Mouse (Mus musculus): ENCODE data around the gene Bnipl.

DNA sequence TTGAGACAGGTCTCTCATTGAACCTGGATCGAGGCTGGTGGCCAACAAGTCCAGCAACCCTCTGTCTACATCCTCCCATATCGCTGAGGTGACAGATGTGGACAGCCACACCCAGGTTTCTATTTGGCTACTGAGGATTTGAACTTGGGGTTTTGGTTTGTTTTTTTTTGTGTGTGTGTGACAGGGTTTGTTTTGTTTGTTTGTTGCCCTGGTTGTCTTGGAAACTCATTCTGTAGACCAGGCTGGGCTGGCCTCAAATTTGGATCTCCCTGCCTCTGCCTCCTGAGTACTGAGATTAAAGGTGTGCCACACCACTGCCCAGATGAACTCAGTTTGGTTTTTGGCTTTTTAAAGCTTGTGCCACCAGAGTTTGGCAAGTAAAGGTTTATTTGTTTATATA is 28.0 kb downstream of the Bnipl start:
- TF ChIP-seq CTCF (IDR thresholded peaks at IDR 0.05; ENCODE audit: insufficient read depth, low read length), result no peak
- no peak for TF ChIP-seq POLR2A (IDR thresholded peaks at IDR 0.05; ENCODE audit: borderline replicate concordance, extremely low read depth, low read depth, low read length)

All from lung, adult 2 months (tissue).